Mouse (Mus musculus) kidney, embryonic 15.5 days (tissue): ENCODE data around the gene Eif4e3. TPM values are rescaled to one million over a fixed set of nuclear protein-coding genes. Genes with fewer than 3 reads are reported as not detected.

Source experiments
- ATAC-seq: fragments of 200-750 bp; cut with Nextera tagmentation; replicated peaks from 2 replicates; pipeline ENCODE4 v1.8.0; 2017; ENCODE audit warnings: moderate TSS enrichment; ENCODE audit not compliant: low FRiP score
- H3K27ac ChIP-seq: fragments of 300-500 bp; sonication (generic); 2 replicates; pipeline ENCODE4 v1.5.1; 2015; ENCODE audit warnings: mild to moderate bottlenecking, inconsistent platforms
- H3K27me3 ChIP-seq: fragments of 300-500 bp; sonication (generic); 2 replicates; pipeline ENCODE4 v1.6.1; 2015; ENCODE audit warnings: inconsistent platforms
- H3K36me3 ChIP-seq: fragments of 300-500 bp; sonication (generic); 2 replicates; pipeline ENCODE4 v1.6.1; 2015; ENCODE audit warnings: inconsistent platforms
- H3K4me1 ChIP-seq: fragments of 300-500 bp; sonication (generic); 2 replicates; pipeline ENCODE4 v1.6.1; 2015; ENCODE audit warnings: inconsistent platforms
- H3K4me2 ChIP-seq: fragments of 300-500 bp; sonication (generic); 2 replicates; pipeline ENCODE4 v1.6.1; 2015; ENCODE audit warnings: moderate library complexity, mild to moderate bottlenecking, inconsistent platforms
- H3K4me3 ChIP-seq: fragments of 300-500 bp; sonication (generic); replicated peaks from 2 replicates; pipeline ENCODE4 v1.5.1; 2015; ENCODE audit warnings: mild to moderate bottlenecking, inconsistent platforms
- H3K9ac ChIP-seq: fragments of 300-500 bp; sonication (generic); 2 replicates; pipeline ENCODE4 v1.6.1; 2015; ENCODE audit warnings: mild to moderate bottlenecking, inconsistent platforms
- H3K9me3 ChIP-seq: fragments of 300-500 bp; sonication (generic); replicated peaks from 2 replicates; pipeline ENCODE4 v1.6.1; 2016; ENCODE audit warnings: inconsistent platforms
- WGBS: fragments of 180-500 bp; shearing (Covaris S2); methylation state at CpG from one replicate; pipeline ENCODE4 v1.1.7; 2015; ENCODE audit warnings: mixed read lengths; 5-methylcytosine and 5-hydroxymethylcytosine counted together
- polyA plus RNA-seq: library from polyadenylated mRNA; unstranded; fragments of >200 nt; fragmentation: Nextera tagmentation; extraction: Ambion mirVana; gene quantifications from 2 replicates; pipeline ENCODE4 v1.2.1, GENCODE M21; 2015

Eif4e3 gene
- polyA plus RNA-seq, 1 experiment from 2014 or later: 17.6 TPM

DNA sequence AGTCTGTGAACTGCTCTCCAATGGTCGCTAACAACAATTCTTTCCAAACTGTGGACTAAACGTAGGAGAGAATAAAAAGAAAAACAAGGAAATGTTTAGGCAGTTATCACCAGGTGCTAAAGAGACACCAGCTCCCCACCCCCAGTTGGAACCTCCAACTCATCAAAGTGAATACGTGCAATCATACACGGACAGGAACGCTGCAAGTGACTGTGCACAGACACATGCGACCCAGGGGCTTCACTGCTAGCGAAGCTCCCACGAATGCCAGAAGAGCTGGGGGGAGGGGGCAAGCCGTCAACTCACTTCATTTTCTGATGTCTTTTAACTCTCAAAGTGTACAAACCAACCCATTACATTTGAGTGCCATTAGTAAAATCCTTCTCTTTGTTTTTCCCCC lies 30.4 kb downstream of the Eif4e3 start:
- Histone ChIP-seq H3K4me3 (no peak overlapping the region), H3K27ac (no peak overlapping the region), H3K9ac (no peak overlapping the region), H3K27me3 (no peaks in the 10 kb centered on the region), H3K4me1 (no peaks in the 10 kb centered on the region), H3K4me2 (no peak overlapping the region), H3K36me3 (peaks cover 25% of the 10 kb centered on the region), H3K9me3 (no peaks in the 10 kb centered on the region)
- ATAC-seq: no peak
- 64% methylated on average over 9 of the region's 9 CpGs for WGBS

DNA sequence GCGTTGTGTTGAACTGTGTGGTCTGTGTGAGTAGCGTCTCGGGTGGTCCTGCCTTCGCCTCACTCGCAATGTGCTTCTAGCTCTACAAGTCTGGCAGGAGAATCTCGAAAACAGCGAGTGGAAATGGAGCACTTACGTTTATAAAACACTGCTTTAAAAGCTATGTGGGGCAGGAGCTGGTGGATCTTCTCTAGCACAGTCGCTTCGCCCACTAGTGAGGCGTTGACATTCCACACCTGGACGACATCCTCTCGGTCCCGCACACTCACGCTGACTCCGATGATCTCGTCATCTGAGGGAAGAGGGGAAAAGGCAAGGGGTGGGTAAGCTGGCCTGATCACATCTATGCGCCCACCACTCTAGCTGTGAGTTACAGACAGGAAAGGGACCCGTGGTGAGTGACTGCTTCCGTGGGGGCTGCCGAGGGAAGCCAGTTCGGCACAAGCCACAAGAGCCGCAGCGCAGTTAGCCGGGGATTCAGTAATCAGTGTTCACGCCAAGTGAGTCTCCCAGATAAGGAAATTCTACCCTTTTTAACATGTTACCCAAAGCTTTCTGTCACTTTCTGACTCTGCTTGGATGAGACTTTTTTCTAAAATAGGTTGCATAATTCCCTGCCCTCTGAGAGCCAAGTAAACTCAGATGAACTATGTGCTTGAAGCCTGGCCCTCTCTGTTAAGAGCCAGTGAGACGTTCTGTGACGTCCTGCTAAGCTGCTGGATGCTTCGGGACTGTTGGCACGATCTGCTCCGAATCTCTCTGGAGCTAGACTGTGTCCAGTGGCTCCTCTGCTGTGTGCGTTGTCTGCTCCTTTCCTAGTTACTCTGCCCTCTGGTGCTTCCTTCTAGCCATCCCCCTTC lies 34.2 kb downstream of the Eif4e3 start:
- Histone ChIP-seq H3K4me3 (no peak overlapping the region), H3K36me3 (peaks cover 32% of the 10 kb centered on the region), H3K9me3 (no peaks in the 10 kb centered on the region), H3K27me3 (no peaks in the 10 kb centered on the region), H3K27ac (no peak overlapping the region), H3K4me1 (no peaks in the 10 kb centered on the region), H3K9ac (no peak overlapping the region), H3K4me2 (no peak overlapping the region)
- 83% methylated on average over 32 of the region's 32 CpGs for WGBS
- ATAC-seq: no peak

DNA sequence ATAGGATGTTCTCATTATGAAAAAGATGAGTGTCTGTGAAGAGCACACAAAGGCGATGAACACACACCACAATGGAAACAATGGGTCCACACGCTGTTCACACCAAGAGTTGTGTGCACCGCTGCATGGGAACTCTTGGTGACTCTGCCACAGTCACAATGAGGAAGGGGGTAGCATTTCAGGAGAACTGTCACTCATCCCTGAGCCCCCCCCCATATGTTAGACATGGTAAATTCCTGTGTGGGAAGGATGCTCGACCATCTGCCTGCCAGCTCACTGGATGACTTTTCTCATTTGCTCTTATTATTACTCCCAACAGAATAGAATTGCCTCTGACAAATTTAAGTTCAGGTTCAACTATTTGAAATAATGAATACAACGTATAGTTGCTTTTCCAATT lies 34.9 kb downstream of the Eif4e3 start:
- no peaks in the 10 kb centered on the region for H3K9me3 ChIP-seq
- no peak overlapping the region for H3K27ac ChIP-seq
- H3K4me3 ChIP-seq: no peak overlapping the region
- no peak overlapping the region for H3K4me2 ChIP-seq
- no peaks in the 10 kb centered on the region for H3K27me3 ChIP-seq
- 91% methylated on average over 5 of the region's 5 CpGs for WGBS
- no peaks in the 10 kb centered on the region for H3K4me1 ChIP-seq
- no peak for ATAC-seq
- no peak overlapping the region for H3K9ac ChIP-seq
- H3K36me3 ChIP-seq: peaks cover 32% of the 10 kb centered on the region

DNA sequence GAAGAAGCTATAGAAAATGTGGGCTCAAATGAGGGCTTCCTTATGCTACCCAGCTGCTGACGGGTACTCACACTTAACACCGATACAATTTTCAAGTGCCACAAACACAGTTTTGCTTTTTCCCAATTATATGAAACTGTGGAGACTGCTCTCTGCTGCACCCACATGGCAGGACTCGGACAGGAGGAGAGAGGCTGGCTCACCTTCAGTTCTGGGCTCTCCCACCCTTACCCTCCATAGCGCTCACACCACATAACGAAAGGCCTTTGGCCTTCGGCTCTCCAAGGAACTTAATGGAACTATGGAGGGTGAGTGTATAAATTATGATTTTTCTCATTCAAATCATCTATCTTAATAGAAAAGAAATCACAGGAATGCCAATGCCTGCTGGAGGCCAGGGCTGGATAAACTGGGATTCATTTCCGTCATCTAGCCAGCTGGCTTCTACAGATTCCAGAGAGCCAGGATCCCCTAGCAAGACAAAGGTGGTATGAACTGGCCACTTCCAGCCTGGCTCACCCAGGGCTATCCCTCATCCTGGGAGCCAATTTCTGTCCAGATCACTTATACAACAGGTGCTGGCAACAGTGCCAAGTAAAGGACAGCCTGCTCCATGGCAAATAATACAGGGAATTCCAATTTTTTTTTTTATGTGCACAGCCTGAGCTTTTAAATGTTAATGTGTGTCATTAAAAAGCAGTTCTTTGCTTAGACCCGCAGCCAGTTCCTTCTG lies 36.7 kb downstream of the Eif4e3 start:
- Histone ChIP-seq H3K4me3 (no peak overlapping the region), H3K4me1 (peaks cover 9% of the 10 kb centered on the region; the same call in 1 of the 2 replicates), H3K27ac (no peak overlapping the region), H3K9ac (no peak overlapping the region), H3K27me3 (no peaks in the 10 kb centered on the region), H3K36me3 (peaks cover 30% of the 10 kb centered on the region), H3K4me2 (no peak overlapping the region), H3K9me3 (no peaks in the 10 kb centered on the region)
- WGBS: 80% methylated on average over 8 of the region's 8 CpGs
- no peak for ATAC-seq

DNA sequence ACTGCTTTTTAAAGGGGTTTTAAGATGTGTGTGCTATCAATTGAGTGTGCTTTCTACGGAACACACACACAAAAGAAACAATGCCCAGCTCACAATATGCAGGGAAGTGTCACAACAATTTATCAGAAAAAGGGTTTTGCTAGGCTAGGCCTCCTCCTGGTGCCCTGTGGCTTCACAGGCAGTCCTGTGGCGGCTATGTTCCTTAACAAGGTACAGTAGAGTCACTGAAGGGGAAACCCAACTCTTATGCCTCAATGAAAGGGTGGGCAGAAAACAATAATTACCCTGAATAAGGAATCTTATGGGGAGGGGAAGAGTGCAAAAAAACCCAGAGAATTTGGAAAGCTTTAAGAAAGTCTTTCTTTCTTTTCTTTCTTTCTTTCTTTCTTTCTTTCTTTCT lies 40.2 kb downstream of the Eif4e3 start:
- 89% methylated on average over 2 of the region's 2 CpGs for WGBS
- Histone ChIP-seq H3K4me1 (peaks cover 19% of the 10 kb centered on the region), H3K4me2 (no peak overlapping the region), H3K9me3 (no peaks in the 10 kb centered on the region), H3K4me3 (no peak overlapping the region), H3K27me3 (no peaks in the 10 kb centered on the region), H3K36me3 (peaks cover 25% of the 10 kb centered on the region), H3K9ac (no peak overlapping the region), H3K27ac (no peak overlapping the region)
- ATAC-seq: no peak

DNA sequence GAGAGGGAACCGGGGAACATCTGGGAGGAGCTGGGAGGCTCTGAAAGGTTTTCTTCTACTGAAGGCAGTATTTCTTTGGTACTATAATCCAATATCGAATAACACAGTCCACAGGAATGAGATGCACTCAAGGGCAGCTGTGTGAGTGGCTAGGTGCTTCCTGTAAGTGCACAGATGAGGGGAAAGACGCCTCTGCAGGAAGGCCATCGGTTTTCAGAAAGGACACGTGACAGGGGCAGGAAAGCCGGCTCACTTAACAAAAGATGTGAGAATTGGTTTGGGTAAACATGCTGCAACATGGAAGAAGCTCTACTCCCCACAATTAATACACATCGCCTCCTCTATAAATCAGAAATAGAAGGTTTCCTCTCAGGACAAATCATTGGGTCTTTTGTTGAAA lies 40.8 kb downstream of the Eif4e3 start:
- ATAC-seq: 0 out of 2 replicates have a peak, but pooled peaks have one; percentile 40
- no peaks in the 10 kb centered on the region for H3K9me3 ChIP-seq
- no peak overlapping the region for H3K4me2 ChIP-seq
- 26% methylated on average over 7 of the region's 7 CpGs for whole genome bisulfite sequencing
- no peaks in the 10 kb centered on the region for H3K27me3 ChIP-seq
- no peak overlapping the region for H3K9ac ChIP-seq
- no peak overlapping the region for H3K4me3 ChIP-seq
- peaks cover 25% of the 10 kb centered on the region for H3K4me1 ChIP-seq
- no peak overlapping the region for H3K27ac ChIP-seq
- peaks cover 22% of the 10 kb centered on the region for H3K36me3 ChIP-seq

DNA sequence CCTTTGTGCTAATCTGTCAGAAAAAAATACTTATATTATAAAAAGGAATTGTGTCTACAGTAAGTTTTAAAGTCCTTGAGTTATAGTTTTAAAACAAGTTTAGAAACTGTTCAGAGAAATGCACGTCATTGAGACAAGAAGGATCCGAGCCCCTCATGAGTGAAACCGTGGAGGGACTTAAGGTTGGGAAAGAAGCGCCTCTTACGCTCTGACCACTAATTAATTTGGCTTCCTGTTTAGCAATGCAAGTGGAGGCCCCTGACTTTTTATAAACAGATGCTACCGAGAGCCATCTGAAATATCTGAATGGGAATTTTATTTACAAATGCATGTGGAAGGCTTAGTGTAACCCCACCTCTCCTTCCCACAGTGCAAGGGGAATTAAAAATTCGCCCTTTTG lies 41.3 kb downstream of the Eif4e3 start:
- Histone ChIP-seq H3K4me3 (no peak overlapping the region), H3K9me3 (no peaks in the 10 kb centered on the region), H3K27me3 (no peaks in the 10 kb centered on the region), H3K4me1 (peaks cover 30% of the 10 kb centered on the region), H3K9ac (no peak overlapping the region), H3K27ac (no peak overlapping the region), H3K4me2 (no peak overlapping the region), H3K36me3 (peaks cover 20% of the 10 kb centered on the region)
- ATAC-seq: no peak
- 65% methylated on average over 7 of the region's 7 CpGs for WGBS

DNA sequence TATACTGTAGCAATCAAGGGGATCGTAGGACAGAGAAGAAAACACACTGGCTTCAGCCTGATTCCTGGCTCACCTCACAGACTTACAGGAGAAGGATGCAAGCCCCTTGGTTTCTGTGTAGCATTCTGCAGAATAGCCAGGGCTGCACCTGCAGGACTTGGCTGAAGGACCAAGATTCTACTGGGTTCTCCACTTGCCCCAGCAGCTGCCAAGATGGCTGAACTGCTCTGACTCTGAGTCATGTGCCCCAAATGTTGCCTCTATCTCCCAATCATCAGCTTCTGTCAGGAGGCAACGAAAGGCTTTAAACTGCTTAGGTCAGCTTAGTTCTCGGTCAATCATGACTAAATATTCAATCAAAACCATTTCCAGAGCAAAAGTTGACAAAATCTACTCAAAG lies 42.0 kb downstream of the Eif4e3 start:
- Histone ChIP-seq H3K9me3 (no peaks in the 10 kb centered on the region), H3K9ac (no peak overlapping the region), H3K4me1 (peaks cover 36% of the 10 kb centered on the region), H3K36me3 (peaks cover 13% of the 10 kb centered on the region), H3K27ac (no peak overlapping the region), H3K4me3 (no peak overlapping the region), H3K4me2 (no peak overlapping the region), H3K27me3 (no peaks in the 10 kb centered on the region)
- no peak for ATAC-seq
- WGBS: 88% methylated on average over 3 of the region's 3 CpGs

DNA sequence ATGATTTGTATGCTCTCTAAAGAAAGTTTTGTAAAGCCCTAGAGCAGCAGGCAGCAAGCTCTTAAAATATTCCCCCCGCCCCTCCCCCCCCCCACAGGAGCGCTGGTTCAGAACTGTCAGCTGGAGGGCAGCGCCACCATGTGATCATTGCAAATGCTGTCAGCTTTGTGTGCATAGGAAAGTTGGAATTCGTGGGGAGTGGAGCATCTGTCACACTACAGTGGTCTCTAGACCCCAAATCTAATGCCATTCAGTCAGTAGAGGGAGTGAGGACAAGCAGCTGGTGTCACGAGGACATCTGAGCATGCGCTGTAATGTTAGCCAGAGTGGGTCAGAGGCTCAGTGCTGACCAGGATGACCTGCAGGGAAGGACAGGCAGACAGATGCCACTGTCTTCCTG lies 42.9 kb downstream of the Eif4e3 start:
- peak; percentile 72 for ATAC-seq
- Histone ChIP-seq H3K4me1 (peaks cover 43% of the 10 kb centered on the region), H3K4me3 (no peak overlapping the region), H3K9ac (no peak overlapping the region), H3K36me3 (peaks cover 4% of the 10 kb centered on the region), H3K27ac (no peak overlapping the region), H3K9me3 (no peaks in the 10 kb centered on the region), H3K27me3 (no peaks in the 10 kb centered on the region), H3K4me2 (no peak overlapping the region)
- WGBS: 13% methylated on average over 6 of the region's 6 CpGs

DNA sequence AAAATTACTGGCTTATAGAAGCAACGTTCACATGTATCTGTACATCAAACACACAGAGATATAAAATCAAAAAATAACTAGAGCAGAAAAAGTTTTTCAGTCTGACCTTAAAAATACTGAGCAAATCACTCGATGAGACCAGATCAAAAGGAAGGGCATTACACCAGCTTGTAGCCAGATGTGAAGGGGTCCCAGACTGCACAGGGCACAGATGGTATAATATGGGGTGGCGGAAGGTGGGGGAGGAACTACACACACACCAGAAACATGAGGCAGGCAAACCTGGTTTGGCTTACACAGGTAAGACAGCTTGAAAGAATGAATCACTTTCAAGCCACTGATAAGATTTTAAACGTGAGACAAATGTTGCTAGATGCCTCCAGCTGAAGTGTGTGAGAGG lies 45.4 kb downstream of the Eif4e3 start:
- H3K27me3 ChIP-seq: 0 out of 2 replicates have a peak, but pooled peaks cover 3% of the 10 kb centered on the region
- no peaks in the 10 kb centered on the region for H3K9me3 ChIP-seq
- no peak for ATAC-seq
- H3K9ac ChIP-seq: no peak overlapping the region
- no peaks in the 10 kb centered on the region for H3K36me3 ChIP-seq
- 48% methylated on average over 4 of the region's 4 CpGs for WGBS
- H3K4me3 ChIP-seq: no peak overlapping the region
- peaks cover 54% of the 10 kb centered on the region for H3K4me1 ChIP-seq
- H3K27ac ChIP-seq: no peak overlapping the region
- no peak overlapping the region for H3K4me2 ChIP-seq

DNA sequence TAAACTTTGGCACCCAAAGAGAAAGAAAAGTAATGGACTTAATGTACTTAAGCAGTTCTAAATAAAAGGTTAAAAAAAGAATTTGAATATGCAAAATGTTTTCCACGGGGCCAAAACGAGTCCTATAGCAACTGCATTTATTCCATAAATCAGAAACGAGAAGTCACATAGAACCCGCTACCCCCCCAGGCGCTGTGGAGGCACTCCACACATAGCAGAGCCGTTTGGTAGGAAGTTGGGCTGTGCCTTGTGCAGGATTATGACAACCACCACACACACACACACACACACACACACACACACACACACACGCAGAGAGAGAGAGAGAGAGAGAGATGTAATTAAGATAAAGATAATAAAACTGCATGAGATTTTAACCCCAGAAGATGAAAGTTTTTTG lies 46.1 kb downstream of the Eif4e3 start:
- Histone ChIP-seq H3K4me1 (peaks cover 54% of the 10 kb centered on the region), H3K4me2 (0 out of 2 replicates have a peak overlapping the region, but pooled peaks have one; percentile 24), H3K27me3 (0 out of 2 replicates have a peak, but pooled peaks cover 3% of the 10 kb centered on the region), H3K9me3 (no peaks in the 10 kb centered on the region), H3K27ac (peak overlapping the region; percentile 68), H3K4me3 (no peak overlapping the region), H3K9ac (no peak overlapping the region), H3K36me3 (no peaks in the 10 kb centered on the region)
- ATAC-seq: no peak
- 45% methylated on average over 7 of the region's 7 CpGs for WGBS

DNA sequence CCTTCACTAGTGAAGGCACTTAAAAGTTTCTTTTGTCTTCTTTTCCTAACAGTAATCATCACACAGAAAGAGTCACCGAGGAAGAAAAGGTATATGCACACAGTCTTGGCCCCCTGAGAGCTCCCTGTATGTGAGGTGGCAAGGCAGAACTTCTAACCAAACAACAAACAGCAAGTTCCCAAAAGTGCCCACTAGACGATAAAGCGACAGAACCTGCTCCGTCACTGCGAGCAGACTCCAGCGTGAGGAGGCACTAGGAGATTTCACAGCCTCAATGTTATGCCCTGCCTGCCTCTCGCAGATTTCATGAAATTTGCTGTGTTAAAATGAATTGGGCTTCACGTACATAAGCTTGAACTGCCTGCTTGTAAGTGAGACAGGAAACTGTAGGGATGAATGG lies 46.6 kb downstream of the Eif4e3 start:
- Histone ChIP-seq H3K9ac (no peak overlapping the region), H3K36me3 (no peaks in the 10 kb centered on the region), H3K27ac (peak overlapping the region; percentile 68), H3K4me2 (peak overlapping the region; percentile 24), H3K27me3 (0 out of 2 replicates have a peak, but pooled peaks cover 3% of the 10 kb centered on the region), H3K4me1 (peaks cover 57% of the 10 kb centered on the region), H3K4me3 (no peak overlapping the region), H3K9me3 (no peaks in the 10 kb centered on the region)
- WGBS: 38% methylated on average over 8 of the region's 8 CpGs
- no peak for ATAC-seq
